ENCODE assay signal across 9 mouse cellular contexts in the genomic region with DNA sequence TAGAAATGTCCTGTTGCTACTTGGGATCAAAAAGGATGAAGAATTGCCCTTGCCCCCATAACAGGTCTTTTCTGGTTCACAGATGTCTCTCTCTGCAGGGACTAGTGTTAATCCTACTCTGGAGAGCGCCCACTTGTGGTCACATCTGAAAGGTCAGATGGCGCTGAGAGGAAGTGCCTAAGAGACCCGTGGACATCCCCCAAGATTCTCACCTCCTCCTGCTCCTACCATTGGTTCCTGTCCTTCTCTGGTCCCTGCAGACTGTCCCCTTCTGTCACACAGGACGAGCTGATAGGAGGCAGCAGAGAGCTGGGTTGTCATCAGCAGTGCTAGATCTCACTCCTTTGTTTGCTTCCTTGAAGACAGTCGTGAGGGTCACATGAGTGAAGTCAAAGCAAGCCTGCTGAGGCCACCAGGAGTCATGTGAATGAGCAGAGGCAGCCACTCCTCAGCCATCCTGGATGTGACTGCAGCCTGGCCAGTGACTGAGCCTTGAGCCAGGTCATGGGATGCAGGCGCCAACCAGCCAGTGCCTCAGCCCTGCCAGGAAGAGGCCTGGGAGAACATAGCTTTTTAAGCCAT.
DNase-seq lines count a peak whose midpoint lies in the region; ATAC-seq and TF ChIP-seq lines count a peak whose summit lies in the region.
"Had no signal": no experiment of that assay in that cellular context is flagged by ENCODE, and none has a peak within 500 bp of the region (broad histone marks: within the 10 kb centered on the region; RNA-seq: fewer than 3 reads in every experiment).

No protein-coding gene starts in this region.

- TF ChIP-seq POLR2A in testis, adult 2 months (IDR thresholded peaks at IDR 0.05; ENCODE audit: control insufficient read depth, low read depth, low read length) = no peak

- H3K4me3 ChIP-seq in gastrocnemius, adult 2 months = no peak overlapping the region
- no peak overlapping the region for H3K4me3 ChIP-seq in testis, adult 2 months (ENCODE audit: control insufficient read depth, low read depth, low read length)
- H3K4me3 ChIP-seq in kidney, embryonic 16.5 days (ENCODE audit: low read length) = no peak overlapping the region
- H3K4me3 ChIP-seq: neural tube, embryonic 13.5 days had no signal

- no peak overlapping the region for H3K9ac ChIP-seq in kidney, embryonic 16.5 days (replicated peaks; ENCODE audit: low read length)
- H3K9ac ChIP-seq: neural tube, embryonic 13.5 days had no signal

- no peak overlapping the region for H3K27ac ChIP-seq in gastrocnemius, adult 2 months
- no peak overlapping the region for H3K27ac ChIP-seq in testis, adult 2 months (ENCODE audit: control insufficient read depth, insufficient read depth, low read depth, low read length)
- H3K27ac ChIP-seq in kidney, embryonic 16.5 days (ENCODE audit: low read length) = no peak overlapping the region
- H3K27ac ChIP-seq: neural tube, embryonic 13.5 days had no signal

- TF ChIP-seq CTCF in gastrocnemius, adult 2 months (IDR thresholded peaks at IDR 0.05) = peak; percentile 65
- TF ChIP-seq CTCF in testis, adult 2 months (IDR thresholded peaks at IDR 0.05; ENCODE audit: control insufficient read depth, insufficient read depth, insufficient replicate concordance, low read depth, low read length) = peak; percentile 6; the same call in 1 of the 2 replicates

- H3K9me3 ChIP-seq in kidney, embryonic 16.5 days (ENCODE audit: low read length) = no peaks in the 10 kb centered on the region
- H3K9me3 ChIP-seq: neural tube, embryonic 13.5 days had no signal

- intact Hi-C loops in gastrocnemius, adult 2 months (cut with DNase I) = loop anchor here (2.0 kb wide), 1 partner anchor 112 kb away; no protein-coding TSS in a partner anchor

- 39% methylated on average over 6 of the region's 6 CpGs for WGBS in kidney, embryonic 16.5 days

- no peaks in the 10 kb centered on the region for H3K27me3 ChIP-seq in testis, adult 2 months (ENCODE audit: control insufficient read depth, insufficient read depth, low read length)
- no peaks in the 10 kb centered on the region for H3K27me3 ChIP-seq in kidney, embryonic 16.5 days (ENCODE audit: insufficient read depth, low read length)
- H3K27me3 ChIP-seq: neural tube, embryonic 13.5 days had no signal

- no peaks in the 10 kb centered on the region for H3K36me3 ChIP-seq in testis, adult 2 months (ENCODE audit: control insufficient read depth, insufficient read depth, low read length)
- no peaks in the 10 kb centered on the region for H3K36me3 ChIP-seq in kidney, embryonic 16.5 days (ENCODE audit: insufficient read depth, low read length)
- H3K36me3 ChIP-seq: neural tube, embryonic 13.5 days had no signal

- H3K4me1 ChIP-seq in testis, adult 2 months (ENCODE audit: control insufficient read depth, insufficient read depth, low read length) = no peaks in the 10 kb centered on the region; the same call in 1 of the 2 replicates
- H3K4me1 ChIP-seq in kidney, embryonic 16.5 days (ENCODE audit: insufficient read depth, low read length) = no peaks in the 10 kb centered on the region

- ATAC-seq in kidney, embryonic 16.5 days (ENCODE audit: low FRiP score, low TSS enrichment) = peak; percentile 63; the same call in 1 of the 2 replicates

- DNase-seq in gastrocnemius, adult 2 months = peak; percentile 28
- DNase-seq in gastrocnemius, adult 8-10 months (ENCODE audit: low spot score in 2 of 2) = no peak
- no peak for DNase-seq in testis, postnatal 14 days (ENCODE audit: low spot score)
- peak; percentile 22 for DNase-seq in cerebellum, adult 9-11 months
- DNase-seq in retina, embryonic 14.5 days (ENCODE audit: low spot score) = peak; percentile 72
- DNase-seq in spleen, postnatal 36 days (ENCODE audit: low spot score in 2 of 2) = no peak

- H3K4me2 ChIP-seq in kidney, embryonic 16.5 days (replicated peaks; ENCODE audit: low read depth, low read length) = no peak overlapping the region
- H3K4me2 ChIP-seq: neural tube, embryonic 13.5 days had no signal

Comparison
In these comparisons a context has a peak if more than half of its experiments do, and no peak if none do; other contexts are left out.
1. DNase-seq: peak in gastrocnemius, adult 2 months (single experiment), cerebellum, adult 9-11 months (single experiment) and retina, embryonic 14.5 days (single experiment); none in gastrocnemius, adult 8-10 months (0 of 2), testis, postnatal 14 days (single experiment) and spleen, postnatal 36 days (0 of 2).